Mouse (Mus musculus) heart, adult 9 months (tissue): ENCODE measurements around the gene Pi4k2b.
"Not testable (repeated sequence)": the region's sequence is repeated elsewhere in the genome, so short reads cannot be mapped to it uniquely, and the experiment has no call there.

Experiments
- DNase-seq, 2 experiments: peaks; one replicate each; pipeline ENCODE4 v3.0.0; 2022; ENCODE audit warnings: low spot score in 2 of 2

Gene Pi4k2b

GRCm38 (mm10) chr5:52776466-52777354 lies 35.3 kb downstream of the Pi4k2b start:
- not testable (repeated sequence) for DNase-seq

- peak; percentile 72 to 81 for DNase-seq
Observed at GRCm38 (mm10) chr5:52782523-52783250, 41.3 kb downstream of the Pi4k2b start.

- DNase-seq = no peak
Observed at GRCm38 (mm10) chr5:52783251-52783620, 41.9 kb downstream of the Pi4k2b start.

- no peak for DNase-seq
Observed at GRCm38 (mm10) chr5:52783957-52784356, 42.6 kb downstream of the Pi4k2b start.

- no peak for DNase-seq
Observed at GRCm38 (mm10) chr5:52786556-52787322, 45.4 kb downstream of the Pi4k2b start.

GRCm38 (mm10) chr5:52793230-52793629 lies 51.9 kb downstream of the Pi4k2b start:
- no peak for DNase-seq

- DNase-seq = no peak
Observed at GRCm38 (mm10) chr5:52794109-52794508, 52.7 kb downstream of the Pi4k2b start.

GRCm38 (mm10) chr5:52799274-52799985 lies 58.1 kb downstream of the Pi4k2b start:
- no peak for DNase-seq

- no peak for DNase-seq
Observed at GRCm38 (mm10) chr5:52805801-52806200, 64.4 kb downstream of the Pi4k2b start.

- no peak for DNase-seq
Observed at GRCm38 (mm10) chr5:52806349-52806748, 65.0 kb downstream of the Pi4k2b start.

- no peak for DNase-seq
Observed at GRCm38 (mm10) chr5:52807030-52807429, 65.7 kb downstream of the Pi4k2b start.

- no peak for DNase-seq
Observed at GRCm38 (mm10) chr5:52810446-52810845, 69.1 kb downstream of the Pi4k2b start.

GRCm38 (mm10) chr5:52811056-52811455 lies 69.7 kb downstream of the Pi4k2b start:
- DNase-seq = no peak

- no peak for DNase-seq
Observed at GRCm38 (mm10) chr5:52812456-52812855, 71.1 kb downstream of the Pi4k2b start.

- DNase-seq = no peak
Observed at GRCm38 (mm10) chr5:52813312-52813711, 71.9 kb downstream of the Pi4k2b start.

- DNase-seq = no peak
Observed at GRCm38 (mm10) chr5:52818676-52819075, 77.3 kb downstream of the Pi4k2b start.
